Mouse (Mus musculus): ENCODE measurements around the gene Olfr718-ps1. TPM values are rescaled to one million over a fixed set of nuclear protein-coding genes. Genes with fewer than 3 reads are reported as not detected.

The Olfr718-ps1 gene
- polyA plus RNA-seq, 2 experiments = not detected

GRCm38 (mm10) chr5:143127837-143128236 lies 19.5 kb downstream of the Olfr718-ps1 start:
- Histone ChIP-seq H3K4me3 (replicated peaks; ENCODE audit: low read length) (no peak overlapping the region), H3K9ac (ENCODE audit: low read depth, low read length, severe bottlenecking) (no peak overlapping the region), H3K4me2 (replicated peaks; ENCODE audit: low read depth, low read length, severe bottlenecking) (no peak overlapping the region), H3K27me3 (ENCODE audit: control insufficient read depth, insufficient read depth, low read length) (no peaks in the 10 kb centered on the region), H3K4me1 (ENCODE audit: control insufficient read depth, insufficient read depth, low read length) (no peaks in the 10 kb centered on the region), H3K9me3 (ENCODE audit: control insufficient read depth, low read length) (0 out of 2 replicates have a peak, but pooled peaks cover 4% of the 10 kb centered on the region), H3K36me3 (ENCODE audit: control insufficient read depth, insufficient read depth, low read length) (no peaks in the 10 kb centered on the region), H3K27ac (replicated peaks; ENCODE audit: low read depth, low read length) (no peak overlapping the region)
- DNase-seq (ENCODE audit: low spot score) = no peak
- ATAC-seq (ENCODE audit: low FRiP score, low read depth) = no peak
- TF ChIP-seq POLR2A (IDR thresholded peaks at IDR 0.05; ENCODE audit: borderline replicate concordance, extremely low read depth, insufficient read depth, insufficient read length) = no peak
- WGBS = 75% methylated on average over 8 of the region's 8 CpGs

DNA sequence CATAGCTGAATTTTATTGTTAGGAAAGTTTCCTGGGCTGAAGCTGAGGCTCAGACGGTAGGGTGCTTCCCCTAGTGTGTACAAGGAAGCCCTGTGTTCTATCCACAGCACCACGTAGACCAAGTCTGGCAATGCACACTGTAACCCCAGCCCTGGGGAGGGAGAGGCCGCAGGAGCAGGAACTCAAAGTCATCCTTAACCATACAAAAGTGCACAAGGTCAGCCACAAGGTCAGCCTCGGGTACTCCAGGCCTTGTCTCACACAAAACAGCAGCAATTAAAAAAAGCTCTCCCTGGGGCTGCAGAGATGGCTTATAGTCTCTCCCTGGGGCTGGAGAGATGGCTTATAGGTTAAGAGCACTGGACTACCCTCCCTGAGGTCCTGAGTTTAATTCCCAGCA lies 20.5 kb downstream of the Olfr718-ps1 start:
- Histone ChIP-seq H3K27ac (replicated peaks; ENCODE audit: low read depth, low read length) (no peak overlapping the region), H3K27me3 (ENCODE audit: control insufficient read depth, insufficient read depth, low read length) (no peaks in the 10 kb centered on the region), H3K4me1 (ENCODE audit: control insufficient read depth, insufficient read depth, low read length) (no peaks in the 10 kb centered on the region), H3K9me3 (ENCODE audit: control insufficient read depth, low read length) (0 out of 2 replicates have a peak, but pooled peaks cover 4% of the 10 kb centered on the region), H3K9ac (ENCODE audit: low read depth, low read length, severe bottlenecking) (no peak overlapping the region), H3K4me2 (replicated peaks; ENCODE audit: low read depth, low read length, severe bottlenecking) (no peak overlapping the region), H3K4me3 (replicated peaks; ENCODE audit: low read length) (no peak overlapping the region), H3K36me3 (ENCODE audit: control insufficient read depth, insufficient read depth, low read length) (no peaks in the 10 kb centered on the region)
- TF ChIP-seq POLR2A (IDR thresholded peaks at IDR 0.05; ENCODE audit: borderline replicate concordance, extremely low read depth, insufficient read depth, insufficient read length) = no peak
- WGBS = 73% methylated on average over 4 of the region's 4 CpGs
- DNase-seq (ENCODE audit: low spot score) (no peak), ATAC-seq (ENCODE audit: low FRiP score, low read depth) (no peak)

DNA sequence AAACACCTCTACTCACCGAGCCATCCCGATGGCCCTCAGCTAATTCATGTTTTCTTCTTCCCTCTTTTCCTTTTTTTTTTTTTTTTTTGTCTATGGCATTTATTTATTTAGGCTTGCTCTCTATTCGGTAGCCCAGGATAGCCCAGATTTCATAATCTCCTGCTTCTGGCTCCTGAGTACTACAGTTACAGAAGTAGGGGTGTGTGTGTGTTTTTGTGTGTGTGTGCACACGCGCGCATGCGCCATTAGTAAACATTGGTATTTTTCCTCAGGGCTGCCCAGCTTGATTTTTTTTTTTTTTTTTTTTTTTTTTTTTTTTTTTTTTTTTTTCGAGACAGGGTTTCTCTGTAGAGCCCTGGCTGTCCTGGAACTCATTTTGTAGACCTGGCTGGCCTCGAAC lies 21.3 kb downstream of the Olfr718-ps1 start:
- Histone ChIP-seq H3K36me3 (ENCODE audit: control insufficient read depth, insufficient read depth, low read length) (no peaks in the 10 kb centered on the region), H3K4me1 (ENCODE audit: control insufficient read depth, insufficient read depth, low read length) (no peaks in the 10 kb centered on the region), H3K4me3 (replicated peaks; ENCODE audit: low read length) (no peak overlapping the region), H3K4me2 (replicated peaks; ENCODE audit: low read depth, low read length, severe bottlenecking) (no peak overlapping the region), H3K27ac (replicated peaks; ENCODE audit: low read depth, low read length) (no peak overlapping the region), H3K27me3 (ENCODE audit: control insufficient read depth, insufficient read depth, low read length) (no peaks in the 10 kb centered on the region), H3K9me3 (ENCODE audit: control insufficient read depth, low read length) (0 out of 2 replicates have a peak, but pooled peaks cover 4% of the 10 kb centered on the region), H3K9ac (ENCODE audit: low read depth, low read length, severe bottlenecking) (no peak overlapping the region)
- TF ChIP-seq POLR2A (IDR thresholded peaks at IDR 0.05; ENCODE audit: borderline replicate concordance, extremely low read depth, insufficient read depth, insufficient read length) = no peak
- ATAC-seq (ENCODE audit: low FRiP score, low read depth) (no peak), DNase-seq (ENCODE audit: low spot score) (no peak)
- 86% methylated on average over 9 of the region's 9 CpGs for WGBS

DNA sequence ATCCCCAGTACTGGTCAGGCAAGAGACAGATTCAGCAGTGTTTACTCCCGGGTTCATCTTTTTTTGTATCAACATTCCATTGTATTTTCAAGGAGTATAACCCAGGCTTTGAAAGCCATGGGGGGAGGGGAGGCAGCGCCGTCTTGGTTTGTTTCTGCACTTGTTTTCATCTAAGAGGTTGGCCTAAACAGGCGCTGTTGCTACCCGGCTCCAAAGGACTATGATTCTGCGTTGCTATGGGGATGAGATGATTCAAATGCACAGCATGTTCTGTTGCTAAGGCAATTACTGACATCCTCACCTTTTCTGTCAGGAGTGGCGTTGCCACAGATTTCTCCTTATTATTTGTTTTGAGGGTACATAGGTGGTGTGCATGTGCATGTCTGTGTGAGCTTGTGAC lies 21.8 kb downstream of the Olfr718-ps1 start:
- ATAC-seq (ENCODE audit: low FRiP score, low read depth) = no peak
- no peaks in the 10 kb centered on the region for H3K4me1 ChIP-seq (ENCODE audit: control insufficient read depth, insufficient read depth, low read length)
- no peak overlapping the region for H3K4me2 ChIP-seq (replicated peaks; ENCODE audit: low read depth, low read length, severe bottlenecking)

GRCm38 (mm10) chr5:143124805-143125378 lies 22.5 kb downstream of the Olfr718-ps1 start:
- WGBS = 83% methylated on average over 4 of the region's 4 CpGs
- H3K9me3 ChIP-seq (ENCODE audit: control insufficient read depth, low read length) = 0 out of 2 replicates have a peak, but pooled peaks cover 4% of the 10 kb centered on the region
- no peak overlapping the region for H3K4me2 ChIP-seq (replicated peaks; ENCODE audit: low read depth, low read length, severe bottlenecking)
- no peak for ATAC-seq (ENCODE audit: low FRiP score, low read depth)
- H3K27ac ChIP-seq (replicated peaks; ENCODE audit: low read depth, low read length) = no peak overlapping the region
- no peaks in the 10 kb centered on the region for H3K27me3 ChIP-seq (ENCODE audit: control insufficient read depth, insufficient read depth, low read length)
- H3K9ac ChIP-seq (ENCODE audit: low read depth, low read length, severe bottlenecking) = no peak overlapping the region
- H3K4me3 ChIP-seq (replicated peaks; ENCODE audit: low read length) = no peak overlapping the region
- no peaks in the 10 kb centered on the region for H3K4me1 ChIP-seq (ENCODE audit: control insufficient read depth, insufficient read depth, low read length)
- H3K36me3 ChIP-seq (ENCODE audit: control insufficient read depth, insufficient read depth, low read length) = no peaks in the 10 kb centered on the region
- DNase-seq (ENCODE audit: low spot score) = no peak
- TF ChIP-seq POLR2A (IDR thresholded peaks at IDR 0.05; ENCODE audit: borderline replicate concordance, extremely low read depth, insufficient read depth, insufficient read length) = no peak

More for the DNA sequence above, 21.8 kb downstream of the Olfr718-ps1 start:
- Histone ChIP-seq H3K27ac (replicated peaks; ENCODE audit: low read depth, low read length) (no peak overlapping the region), H3K27me3 (ENCODE audit: control insufficient read depth, insufficient read depth, low read length) (no peaks in the 10 kb centered on the region), H3K9me3 (ENCODE audit: control insufficient read depth, low read length) (0 out of 2 replicates have a peak, but pooled peaks cover 4% of the 10 kb centered on the region), H3K9ac (ENCODE audit: low read depth, low read length, severe bottlenecking) (no peak overlapping the region), H3K36me3 (ENCODE audit: control insufficient read depth, insufficient read depth, low read length) (no peaks in the 10 kb centered on the region), H3K4me3 (replicated peaks; ENCODE audit: low read length) (no peak overlapping the region)
- DNase-seq (ENCODE audit: low spot score) = no peak
- TF ChIP-seq POLR2A (IDR thresholded peaks at IDR 0.05; ENCODE audit: borderline replicate concordance, extremely low read depth, insufficient read depth, insufficient read length) = no peak
- WGBS = 70% methylated on average over 7 of the region's 7 CpGs
